Mouse (Mus musculus): ENCODE measurements around the gene Gm3453. TPM values are rescaled to one million over a fixed set of nuclear protein-coding genes. Genes with fewer than 3 reads are reported as not detected.
"Not testable (repeated sequence)": the region's sequence is repeated elsewhere in the genome, so short reads cannot be mapped to it uniquely, and the experiment has no call there.

The Gm3453 gene
- not detected in 2 replicates for polyA plus RNA-seq (2015; fragmentation: Nextera tagmentation; extraction: Ambion mirVana)

GRCm38 (mm10) chr14:5979037-5979436 lies at the start of gene Gm3453:
Gm3453 (minus strand) TSS chr14:5979137.
- not testable (repeated sequence) for H3K9ac ChIP-seq; H3K4me1 ChIP-seq; H3K36me3 ChIP-seq; H3K4me2 ChIP-seq; H3K27ac ChIP-seq; H3K4me3 ChIP-seq (replicated peaks); H3K9me3 ChIP-seq (replicated peaks); ATAC-seq (replicated peaks; ENCODE audit: low FRiP score); H3K27me3 ChIP-seq
- 65% methylated on average over 2 of the region's 2 CpGs for whole genome bisulfite sequencing

GRCm38 (mm10) chr14:5987136-5987535 lies 8.2 kb upstream of the Gm3453 start:
- not testable (repeated sequence) for H3K4me1 ChIP-seq; H3K27ac ChIP-seq; H3K4me3 ChIP-seq (replicated peaks); H3K9ac ChIP-seq; H3K36me3 ChIP-seq; H3K4me2 ChIP-seq; H3K9me3 ChIP-seq (replicated peaks); H3K27me3 ChIP-seq; ATAC-seq (replicated peaks; ENCODE audit: low FRiP score)
- WGBS: 72% methylated on average over 7 of the region's 7 CpGs

GRCm38 (mm10) chr14:5962441-5962840 lies 16.5 kb downstream of the Gm3453 start:
- H3K27ac ChIP-seq; H3K4me2 ChIP-seq; H3K36me3 ChIP-seq; H3K27me3 ChIP-seq; ATAC-seq (replicated peaks; ENCODE audit: low FRiP score); H3K9me3 ChIP-seq (replicated peaks); H3K4me1 ChIP-seq; H3K4me3 ChIP-seq (replicated peaks); H3K9ac ChIP-seq: not testable (repeated sequence)
- WGBS: 33% methylated on average over 4 of the region's 4 CpGs

- H3K9ac ChIP-seq: not testable (repeated sequence)
These were observed 17.3 kb downstream of the Gm3453 start, which contains the start of gene Gm3248 for GRCm38 (mm10) chr14:5961635-5962034. Gm3248 (minus strand) TSS chr14:5961745.

GRCm38 (mm10) chr14:5961102-5961501 lies 17.8 kb downstream of the Gm3453 start:
- not testable (repeated sequence) for H3K27me3 ChIP-seq; H3K9me3 ChIP-seq (replicated peaks); H3K27ac ChIP-seq; H3K9ac ChIP-seq; H3K4me1 ChIP-seq; H3K36me3 ChIP-seq
- peak overlapping the region; percentile 46 for H3K4me3 ChIP-seq (replicated peaks)
- 0 out of 2 replicates have a peak, but pooled peaks have one; percentile 77 for ATAC-seq (replicated peaks; ENCODE audit: low FRiP score)
- 3% methylated on average over 23 of the region's 24 CpGs for WGBS
- peak overlapping the region; percentile 79 for H3K4me2 ChIP-seq

More at GRCm38 (mm10) chr14:5961635-5962034, 17.3 kb downstream of the Gm3453 start, which contains the start of gene Gm3248:
- ATAC-seq (replicated peaks; ENCODE audit: low FRiP score); H3K27ac ChIP-seq; H3K36me3 ChIP-seq; H3K27me3 ChIP-seq; H3K4me1 ChIP-seq; H3K9me3 ChIP-seq (replicated peaks): not testable (repeated sequence)
- 2% methylated on average over 17 of the region's 23 CpGs for WGBS
- Histone ChIP-seq H3K4me2 (peak within 1 kb of the TSS; percentile 79), H3K4me3 (replicated peaks) (peak within 1 kb of the TSS; percentile 46)

- not testable (repeated sequence) for H3K4me3 ChIP-seq (replicated peaks); H3K27me3 ChIP-seq; H3K9me3 ChIP-seq (replicated peaks); ATAC-seq (replicated peaks; ENCODE audit: low FRiP score); H3K4me2 ChIP-seq; H3K9ac ChIP-seq; H3K36me3 ChIP-seq; H3K27ac ChIP-seq; H3K4me1 ChIP-seq
- 17% methylated on average over 4 of the region's 10 CpGs for WGBS
These were observed 18.5 kb downstream of the Gm3453 start for GRCm38 (mm10) chr14:5960479-5960878.

- H3K4me2 ChIP-seq; H3K4me1 ChIP-seq; H3K9me3 ChIP-seq (replicated peaks); H3K4me3 ChIP-seq (replicated peaks); H3K9ac ChIP-seq; H3K27ac ChIP-seq; ATAC-seq (replicated peaks; ENCODE audit: low FRiP score); H3K27me3 ChIP-seq; H3K36me3 ChIP-seq: not testable (repeated sequence)
- WGBS: 71% methylated on average over 7 of the region's 7 CpGs
These were observed 55.7 kb downstream of the Gm3453 start for GRCm38 (mm10) chr14:5923276-5923675.

Other genes with a start within 250 kb of the Gm3453 start
- gene Gm3373, start 237.6 kb downstream of the Gm3453 start, polyA plus RNA-seq (2015; fragmentation: Nextera tagmentation; extraction: Ambion mirVana): 0.16 and 0.55 TPM in 2 replicates
- 0.55 and 0.63 TPM in 2 replicates for gene Gm3383, start 171.2 kb downstream of the Gm3453 start, polyA plus RNA-seq (2015; fragmentation: Nextera tagmentation; extraction: Ambion mirVana)
- not detected in 2 replicates for gene Gm3424, start 148.8 kb downstream of the Gm3453 start, polyA plus RNA-seq (2015; fragmentation: Nextera tagmentation; extraction: Ambion mirVana)
- gene Gm8237, start 98.8 kb downstream of the Gm3453 start, polyA plus RNA-seq (2015; fragmentation: Nextera tagmentation; extraction: Ambion mirVana): 0.29 TPM in 1 of 2 replicates, not detected in the other
- gene Gm3248, start 17.4 kb downstream of the Gm3453 start, polyA plus RNA-seq (2015; fragmentation: Nextera tagmentation; extraction: Ambion mirVana): 0.32 and 0.39 TPM in 2 replicates
- not detected in 2 replicates for gene Gm6337, start 79.1 kb upstream of the Gm3453 start, polyA plus RNA-seq (2015; fragmentation: Nextera tagmentation; extraction: Ambion mirVana)
- gene Gm8206, start 114.8 kb upstream of the Gm3453 start, polyA plus RNA-seq (2015; fragmentation: Nextera tagmentation; extraction: Ambion mirVana): 0.30 and 1.1 TPM in 2 replicates
- 1.0 and 1.6 TPM in 2 replicates for gene Gm3468, start 129.5 kb upstream of the Gm3453 start, polyA plus RNA-seq (2015; fragmentation: Nextera tagmentation; extraction: Ambion mirVana)
- gene Gm3476, start 146.7 kb upstream of the Gm3453 start, polyA plus RNA-seq (2015; fragmentation: Nextera tagmentation; extraction: Ambion mirVana): not detected in 2 replicates
- gene Gm21560, start 240.2 kb upstream of the Gm3453 start, polyA plus RNA-seq (2015; fragmentation: Nextera tagmentation; extraction: Ambion mirVana): not detected in 2 replicates